Mouse (Mus musculus): Measurements from ENCODE around the gene Coa3. TPM values are rescaled to one million over a fixed set of nuclear protein-coding genes. Genes with fewer than 3 reads are reported as not detected.

The Coa3 gene
- total and polyA plus RNA-seq, 3 experiments: 120 to 325 TPM; not detected in 1

DNA sequence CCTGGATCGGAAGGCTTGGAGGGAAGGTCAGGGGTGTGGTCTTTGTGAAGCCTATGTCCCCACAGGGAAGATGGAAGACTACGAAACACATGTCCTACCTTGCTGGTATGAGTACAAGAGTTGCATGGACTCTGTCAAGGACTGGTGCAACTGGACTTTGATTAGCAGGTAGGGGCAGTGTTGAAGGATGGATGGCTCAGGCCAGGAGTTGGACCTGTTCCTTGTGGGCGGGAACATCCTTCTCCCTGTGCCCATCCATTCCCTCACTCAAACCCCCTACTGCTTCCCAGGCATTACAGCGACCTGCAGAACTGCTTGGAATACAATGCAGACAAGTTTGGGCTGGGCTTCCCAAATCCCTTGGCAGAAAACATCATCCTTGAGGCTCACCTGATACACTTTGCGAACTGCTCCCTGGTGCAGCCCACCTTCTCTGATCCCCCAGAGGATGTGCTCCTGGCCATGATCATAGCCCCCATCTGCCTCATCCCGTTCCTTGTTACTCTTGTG lies 31.3 kb downstream of the Coa3 start:
- Histone ChIP-seq H3K4me1 (ENCODE audit: control insufficient read depth in 1 of 2, insufficient read depth in 2 of 2, low read length in 2 of 2) (peaks cover 0 to 6% of the 10 kb centered on the region in 2 experiments; a peak in 2 of 4 replicates), H3K79me2 (ENCODE audit: control insufficient read depth, insufficient read depth, low read length, poor library complexity) (no peaks in the 10 kb centered on the region), H3K27me3 (ENCODE audit: control insufficient read depth in 1 of 2, insufficient read depth in 2 of 2, low read length in 2 of 2) (peaks cover 0 to 4% of the 10 kb centered on the region in 2 experiments; a peak in 2 of 4 replicates), H3K4me3 (ENCODE audit: control insufficient read depth in 1 of 2, insufficient read depth in 1 of 2, low read depth in 2 of 2, low read length in 2 of 2) (no peak overlapping the region), H3K27ac (ENCODE audit: control insufficient read depth, low read depth, low read length) (no peak overlapping the region), H3K9me3 (replicated peaks; ENCODE audit: insufficient read depth, low read length) (no peaks in the 10 kb centered on the region), H3K36me3 (ENCODE audit: control insufficient read depth in 1 of 2, insufficient read depth in 2 of 2, low read length in 2 of 2) (peaks cover 0 to 2% of the 10 kb centered on the region in 2 experiments; a peak in 1 of 4 replicates), H3K9ac (ENCODE audit: control insufficient read depth, low read depth, low read length, poor library complexity, severe bottlenecking) (no peak overlapping the region)
- TF ChIP-seq NRF1 (IDR thresholded peaks at IDR 0.05; ENCODE audit: insufficient read depth, low read depth, low read length, poor library complexity, severe bottlenecking) (no peak), E2F4 (IDR thresholded peaks at IDR 0.05; ENCODE audit: borderline replicate concordance, low read depth, low read length) (no peak), RCOR1 (IDR thresholded peaks at IDR 0.05; ENCODE audit: low read depth, low read length) (no peak)
- no peak for DNase-seq (ENCODE audit: low read depth, low spot score)

DNA sequence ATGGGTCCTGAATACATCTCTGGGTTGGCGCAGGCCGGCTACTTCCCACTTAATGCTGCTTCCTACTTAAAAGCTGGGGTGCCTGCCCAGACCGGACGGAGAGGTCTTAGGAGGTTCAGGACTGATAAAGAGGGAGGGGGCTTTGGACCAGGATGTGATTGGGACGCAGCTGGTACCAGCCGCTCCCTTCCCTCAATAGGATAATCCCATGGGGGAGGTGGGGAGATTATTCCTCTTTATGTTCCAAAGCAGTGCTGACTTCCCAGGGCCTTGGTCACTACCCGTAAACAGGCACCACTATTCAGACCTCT lies 32.3 kb downstream of the Coa3 start:
- Histone ChIP-seq H3K27me3 (ENCODE audit: control insufficient read depth in 1 of 2, insufficient read depth in 2 of 2, low read length in 2 of 2) (peaks cover 0 to 5% of the 10 kb centered on the region in 2 experiments; a peak in 3 of 4 replicates), H3K36me3 (ENCODE audit: control insufficient read depth in 1 of 2, insufficient read depth in 2 of 2, low read length in 2 of 2) (no peaks in the 10 kb centered on the region), H3K79me2 (ENCODE audit: control insufficient read depth, insufficient read depth, low read length, poor library complexity) (no peaks in the 10 kb centered on the region), H3K9me3 (replicated peaks; ENCODE audit: insufficient read depth, low read length) (no peaks in the 10 kb centered on the region), H3K4me1 (ENCODE audit: control insufficient read depth in 1 of 2, insufficient read depth in 2 of 2, low read length in 2 of 2) (peaks cover 0 to 4% of the 10 kb centered on the region in 2 experiments; a peak in 1 of 4 replicates), H3K9ac (ENCODE audit: control insufficient read depth, low read depth, low read length, poor library complexity, severe bottlenecking) (no peak overlapping the region), H3K27ac (ENCODE audit: control insufficient read depth, low read depth, low read length) (no peak overlapping the region), H3K4me3 (ENCODE audit: control insufficient read depth in 1 of 2, insufficient read depth in 1 of 2, low read depth in 2 of 2, low read length in 2 of 2) (no peak overlapping the region)
- DNase-seq (ENCODE audit: low read depth, low spot score): no peak
- no peak for TF ChIP-seq MEF2A (IDR thresholded peaks at IDR 0.05; ENCODE audit: extremely low read depth, insufficient replicate concordance, low read depth, low read length, poor library complexity, severe bottlenecking)
- TF ChIP-seq SIN3A (IDR thresholded peaks at IDR 0.05; ENCODE audit: low read length): no peak
- no peak for TF ChIP-seq KAT2A (conservative IDR thresholded peaks at IDR 0.05; ENCODE audit: low read depth, low read length)
- no peak for TF ChIP-seq ZC3H11A (IDR thresholded peaks at IDR 0.05; ENCODE audit: low read depth, low read length)
- TF ChIP-seq EP300 (IDR thresholded peaks at IDR 0.05; ENCODE audit: low read depth in 1 of 2, low read length in 2 of 2): no peak
- no peak for TF ChIP-seq MYB (IDR thresholded peaks at IDR 0.05; ENCODE audit: low read depth, low read length)
- no peak for TF ChIP-seq ZMIZ1 (IDR thresholded peaks at IDR 0.05; ENCODE audit: low read depth, low read length)
- TF ChIP-seq JUND (IDR thresholded peaks at IDR 0.05; ENCODE audit: low read depth, low read length): no peak
- TF ChIP-seq POLR2AphosphoS5 (IDR thresholded peaks at IDR 0.05; ENCODE audit: borderline replicate concordance, low read depth, low read length): no peak
- TF ChIP-seq TCF12 (IDR thresholded peaks at IDR 0.05; ENCODE audit: low read depth, low read length): no peak
- no peak for TF ChIP-seq NRF1 (IDR thresholded peaks at IDR 0.05; ENCODE audit: insufficient read depth, low read depth, low read length, poor library complexity, severe bottlenecking)
- no peak for TF ChIP-seq USF1 (IDR thresholded peaks at IDR 0.05; ENCODE audit: low read depth, low read length)
- no peak for TF ChIP-seq ELF1 (IDR thresholded peaks at IDR 0.05; ENCODE audit: low read depth, low read length)
- TF ChIP-seq GABPA (IDR thresholded peaks at IDR 0.05; ENCODE audit: low read depth, low read length): no peak
- no peak for TF ChIP-seq BHLHE40 (IDR thresholded peaks at IDR 0.05; ENCODE audit: borderline replicate concordance, low read depth, low read length)
- no peak for TF ChIP-seq CTCF (IDR thresholded peaks at IDR 0.05 in 2 of 3, conservative IDR thresholded peaks at IDR 0.05 in 1 of 3; ENCODE audit: control insufficient read depth in 1 of 3, insufficient read depth in 1 of 3, low read depth in 2 of 3, low read length in 3 of 3, poor library complexity in 1 of 3, severe bottlenecking in 1 of 3)

Data from MEL (cell line).